Mouse (Mus musculus): ENCODE measurements around the gene Emp3.

GRCm38 (mm10) chr7:45873061-45873947, 47.9 kb downstream of the Emp3 start:
- TF ChIP-seq POLR2A (IDR thresholded peaks at IDR 0.05; ENCODE audit: low read depth, low read length) (no peak; the same call in 1 of the 2 replicates), CTCF (conservative IDR thresholded peaks at IDR 0.05 in 1 of 2, IDR thresholded peaks at IDR 0.05 in 1 of 2; ENCODE audit: low read depth in 2 of 2, low read length in 2 of 2) (no peak), USF1 (IDR thresholded peaks at IDR 0.05; ENCODE audit: low read depth, low read length) (no peak), EP300 (IDR thresholded peaks at IDR 0.05; ENCODE audit: low read length) (no peak), JUND (conservative IDR thresholded peaks at IDR 0.05; ENCODE audit: low read depth, low read length) (no peak), E2F4 (IDR thresholded peaks at IDR 0.05; ENCODE audit: insufficient replicate concordance, low read depth, low read length) (no peak)
